In genomic region chr1:34851562-34851961, GRCm38 (mm10) we compare ENCODE assay signal across 9 mouse cellular contexts. TPM values are rescaled to one million over a fixed set of nuclear protein-coding genes. Genes with fewer than 3 reads are reported as not detected.
DNase-seq lines count a peak whose midpoint lies in the region; ATAC-seq and TF ChIP-seq lines count a peak whose summit lies in the region.
"Had no signal": no experiment of that assay in that cellular context is flagged by ENCODE, and none has a peak within 500 bp of the region (broad histone marks: within the 10 kb centered on the region; RNA-seq: fewer than 3 reads in every experiment).

No protein-coding gene starts in this region.

- H3K9me3 ChIP-seq in hindbrain, embryonic 12.5 days (replicated peaks) = no peaks in the 10 kb centered on the region
- H3K9me3 ChIP-seq in hindbrain, embryonic 11.5 days (ENCODE audit: control insufficient read depth, low read length) = no peaks in the 10 kb centered on the region
- no peaks in the 10 kb centered on the region for H3K9me3 ChIP-seq in hindbrain, embryonic 14.5 days (ENCODE audit: control insufficient read depth, low read length)
- no peaks in the 10 kb centered on the region for H3K9me3 ChIP-seq in liver, postnatal 0 days (ENCODE audit: low read length)

- TF ChIP-seq EP300 in liver, postnatal 0 days (IDR thresholded peaks at IDR 0.05; ENCODE audit: low read depth) = no peak

- TF ChIP-seq CTCF in liver, postnatal 0 days (IDR thresholded peaks at IDR 0.05; ENCODE audit: low read depth) = no peak

- no peak overlapping the region for H3K4me3 ChIP-seq in hindbrain, embryonic 12.5 days
- H3K4me3 ChIP-seq in hindbrain, embryonic 11.5 days (ENCODE audit: low read depth, low read length) = no peak overlapping the region
- no peak overlapping the region for H3K4me3 ChIP-seq in hindbrain, embryonic 14.5 days (replicated peaks; ENCODE audit: low read length)
- H3K4me3 ChIP-seq in liver, postnatal 0 days (ENCODE audit: low read depth, low read length) = no peak overlapping the region

- peak overlapping the region; percentile 34; the same call in 1 of the 2 replicates for H3K4me2 ChIP-seq in hindbrain, embryonic 12.5 days (replicated peaks)
- H3K4me2 ChIP-seq in hindbrain, embryonic 11.5 days (replicated peaks; ENCODE audit: low read depth, low read length) = no peak overlapping the region
- H3K4me2 ChIP-seq in hindbrain, embryonic 14.5 days (replicated peaks) = peak overlapping the region; percentile 55
- H3K4me2 ChIP-seq in liver, postnatal 0 days (ENCODE audit: low read depth, low read length) = peak overlapping the region; percentile 89

- H3K4me1 ChIP-seq in hindbrain, embryonic 12.5 days = peaks cover 31% of the 10 kb centered on the region
- no peaks in the 10 kb centered on the region for H3K4me1 ChIP-seq in hindbrain, embryonic 11.5 days (replicated peaks; ENCODE audit: control insufficient read depth, insufficient read depth, low read length)
- peaks cover 24% of the 10 kb centered on the region for H3K4me1 ChIP-seq in hindbrain, embryonic 14.5 days (replicated peaks; ENCODE audit: control insufficient read depth, insufficient read depth, low read length)
- peaks cover 10% of the 10 kb centered on the region for H3K4me1 ChIP-seq in liver, postnatal 0 days (ENCODE audit: insufficient read depth)

- ATAC-seq in hindbrain, embryonic 12.5 days (ENCODE audit: low FRiP score) = no peak
- ATAC-seq in hindbrain, embryonic 11.5 days (ENCODE audit: low FRiP score) = no peak
- ATAC-seq in hindbrain, embryonic 14.5 days (ENCODE audit: low FRiP score) = no peak
- no peak for ATAC-seq in liver, postnatal 0 days

- no peak overlapping the region for H3K9ac ChIP-seq in hindbrain, embryonic 12.5 days
- no peak overlapping the region for H3K9ac ChIP-seq in hindbrain, embryonic 11.5 days (ENCODE audit: low read depth, low read length)
- H3K9ac ChIP-seq in hindbrain, embryonic 14.5 days = peak overlapping the region; percentile 44; the same call in 1 of the 2 replicates
- no peak overlapping the region; the same call in 1 of the 2 replicates for H3K9ac ChIP-seq in liver, postnatal 0 days (replicated peaks)
- H3K9ac ChIP-seq: liver, embryonic 14.5 days had no signal

- H3K27ac ChIP-seq in hindbrain, embryonic 12.5 days = no peak overlapping the region
- no peak overlapping the region for H3K27ac ChIP-seq in hindbrain, embryonic 11.5 days (ENCODE audit: low read depth, low read length)
- H3K27ac ChIP-seq in hindbrain, embryonic 14.5 days = no peak overlapping the region
- no peak overlapping the region for H3K27ac ChIP-seq in liver, postnatal 0 days (ENCODE audit: low read depth)
- H3K27ac ChIP-seq: liver, embryonic 14.5 days had no signal

- 70% methylated on average over 6 of the region's 6 CpGs for WGBS in hindbrain, embryonic 12.5 days
- 76% methylated on average over 6 of the region's 6 CpGs for WGBS in hindbrain, embryonic 11.5 days
- WGBS in hindbrain, embryonic 14.5 days = 61% methylated on average over 6 of the region's 6 CpGs
- 21% methylated on average over 6 of the region's 6 CpGs for WGBS in liver, postnatal 0 days (ENCODE audit: insufficient replicate concordance)

- H3K36me3 ChIP-seq in hindbrain, embryonic 12.5 days = no peaks in the 10 kb centered on the region
- H3K36me3 ChIP-seq in hindbrain, embryonic 11.5 days (ENCODE audit: control insufficient read depth, insufficient read depth, low read length) = no peaks in the 10 kb centered on the region
- no peaks in the 10 kb centered on the region for H3K36me3 ChIP-seq in hindbrain, embryonic 14.5 days (replicated peaks; ENCODE audit: control insufficient read depth, insufficient read depth)
- H3K36me3 ChIP-seq in liver, postnatal 0 days (replicated peaks; ENCODE audit: insufficient read depth, low read length) = no peaks in the 10 kb centered on the region
- no peaks in the 10 kb centered on the region for H3K36me3 ChIP-seq in splenic B cell, adult 2 months (ENCODE audit: control insufficient read depth, insufficient read depth, low read length, poor library complexity, severe bottlenecking)

- no peak for DNase-seq in hindbrain, embryonic 11.5 days (ENCODE audit: low spot score)
- DNase-seq in NIH3T3 (ENCODE audit: low read depth) = peak; percentile 87
- DNase-seq in hindbrain, embryonic 14.5 days (ENCODE audit: low spot score) = no peak
- DNase-seq in liver, postnatal 0 days = peak; percentile 19
- peak; percentile 32 for DNase-seq in splenic B cell, adult 2 months (ENCODE audit: low read depth, low spot score)
- no peak for DNase-seq in spleen, postnatal 14 days (ENCODE audit: low spot score in 2 of 2)
- no peak for DNase-seq in frontal cortex, postnatal 10 days (ENCODE audit: low spot score in 2 of 2)

- H3K27me3 ChIP-seq in hindbrain, embryonic 12.5 days = no peaks in the 10 kb centered on the region
- H3K27me3 ChIP-seq in hindbrain, embryonic 11.5 days (ENCODE audit: control insufficient read depth, insufficient read depth, low read length) = no peaks in the 10 kb centered on the region
- H3K27me3 ChIP-seq in hindbrain, embryonic 14.5 days (ENCODE audit: control insufficient read depth, insufficient read depth, low read length) = no peaks in the 10 kb centered on the region
- H3K27me3 ChIP-seq in liver, postnatal 0 days (ENCODE audit: insufficient read depth, low read length) = no peaks in the 10 kb centered on the region
- no peaks in the 10 kb centered on the region for H3K27me3 ChIP-seq in splenic B cell, adult 2 months (ENCODE audit: control insufficient read depth, insufficient read depth, low read length, poor library complexity, severe bottlenecking)

RNA-seq across cellular contexts. Expression of gene Plekhb2, which starts 1.8 kb away (rescaled TPM):
- 50.8 and 59.8 TPM in 2 replicates for polyA plus RNA-seq in hindbrain, embryonic 12.5 days (2016; fragmentation: Nextera tagmentation; extraction: Ambion mirVana)
- 53.5 and 56.7 TPM in 2 replicates for polyA plus RNA-seq in hindbrain, embryonic 11.5 days (2014; fragmentation: Nextera tagmentation; extraction: Ambion mirVana)
- 75.0 and 85.6 TPM in 2 replicates for polyA plus RNA-seq in hindbrain, embryonic 14.5 days (2014; fragmentation: Nextera tagmentation; extraction: Ambion mirVana)
- 9.2 and 10.1 TPM in 2 replicates for polyA plus RNA-seq in liver, postnatal 0 days (2015; fragmentation: Nextera tagmentation; extraction: Ambion mirVana)

RNA-seq across cellular contexts. Expression of gene Fam168b, which starts 8.7 kb away (rescaled TPM):
- polyA plus RNA-seq in hindbrain, embryonic 12.5 days (2016; fragmentation: Nextera tagmentation; extraction: Ambion mirVana) = 170 TPM in 2 replicates
- polyA plus RNA-seq in hindbrain, embryonic 11.5 days (2014; fragmentation: Nextera tagmentation; extraction: Ambion mirVana) = 75.6 and 106 TPM in 2 replicates
- 114 and 129 TPM in 2 replicates for polyA plus RNA-seq in hindbrain, embryonic 14.5 days (2014; fragmentation: Nextera tagmentation; extraction: Ambion mirVana)
- 9.6 and 11.3 TPM in 2 replicates for polyA plus RNA-seq in liver, postnatal 0 days (2015; fragmentation: Nextera tagmentation; extraction: Ambion mirVana)

Comparison
In these comparisons a context has a peak if more than half of its experiments do, and no peak if none do; other contexts are left out.
1. DNase-seq: peak in NIH3T3 (single experiment), liver, postnatal 0 days (single experiment) and splenic B cell, adult 2 months (single experiment); none in hindbrain, embryonic 11.5 days (single experiment), hindbrain, embryonic 14.5 days (single experiment), spleen, postnatal 14 days (0 of 2) and frontal cortex, postnatal 10 days (0 of 2).